Comparison of ENCODE assay signal across 9 mouse cellular contexts in the genomic region with DNA sequence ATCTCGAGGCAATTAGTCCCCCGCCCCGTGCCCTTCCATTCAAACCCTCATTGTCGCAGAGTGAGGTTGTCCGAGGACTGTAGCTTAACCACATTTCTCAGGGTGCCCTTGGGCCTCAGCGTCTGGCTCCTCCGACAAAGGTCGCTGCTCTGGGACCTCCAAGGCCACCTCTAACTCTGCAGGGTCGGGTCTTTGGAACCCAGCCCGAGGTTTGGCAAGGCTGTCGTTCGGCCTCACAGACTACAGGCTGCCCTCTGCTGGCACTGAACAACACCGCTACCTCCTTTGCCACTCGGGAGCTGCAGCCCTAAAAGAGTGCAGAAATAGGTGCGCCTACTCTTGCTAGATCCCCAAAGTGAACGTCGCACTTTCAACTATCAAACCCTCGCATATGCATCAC. TPM values are rescaled to one million over a fixed set of nuclear protein-coding genes. Genes with fewer than 3 reads are reported as not detected.
A peak's percentile ranks its signal among the peaks of the same experiment; 100 is the strongest.
DNase-seq lines count a peak whose midpoint lies in the region; ATAC-seq and TF ChIP-seq lines count a peak whose summit lies in the region.
"Had no signal": no experiment of that assay in that cellular context is flagged by ENCODE, and none has a peak within 500 bp of the region (broad histone marks: within the 10 kb centered on the region; RNA-seq: fewer than 3 reads in every experiment).

No protein-coding gene starts in this region.

- peaks cover 69% of the 10 kb centered on the region for H3K27me3 ChIP-seq in neural tube, embryonic 11.5 days (ENCODE audit: control insufficient read depth, insufficient read depth, low read length)

- peak; percentile 51 for TF ChIP-seq CTCF in left cerebral cortex, adult 2 months (IDR thresholded peaks at IDR 0.05)
- 0 out of 2 replicates have a peak, but pooled peaks have one; percentile 31 for TF ChIP-seq CTCF in cortical plate, adult 2 months (IDR thresholded peaks at IDR 0.05; ENCODE audit: extremely low read depth, insufficient read depth, low read length)

- H3K4me3 ChIP-seq in left cerebral cortex, adult 2 months, result no peak overlapping the region
- H3K4me3 ChIP-seq in cortical plate, adult 2 months (ENCODE audit: insufficient read depth, low read length), result no peak overlapping the region
- no peak overlapping the region for H3K4me3 ChIP-seq in neural tube, embryonic 11.5 days (ENCODE audit: low read depth, low read length)

- no peak overlapping the region for H3K9ac ChIP-seq in neural tube, embryonic 11.5 days (ENCODE audit: low read length)

- H3K4me1 ChIP-seq in cortical plate, adult 2 months (ENCODE audit: control insufficient read depth, insufficient read depth, low read length), result no peaks in the 10 kb centered on the region
- H3K4me1 ChIP-seq in neural tube, embryonic 11.5 days (ENCODE audit: control insufficient read depth, insufficient read depth, low read length), result no peaks in the 10 kb centered on the region

- WGBS in neural tube, embryonic 11.5 days, result 3% methylated on average over 18 of the region's 18 CpGs

- no peak overlapping the region for H3K27ac ChIP-seq in left cerebral cortex, adult 2 months
- no peak overlapping the region for H3K27ac ChIP-seq in cortical plate, adult 2 months (ENCODE audit: insufficient read depth, low read length)
- H3K27ac ChIP-seq in neural tube, embryonic 11.5 days (ENCODE audit: low read depth, low read length), result no peak overlapping the region

- ATAC-seq in neural tube, embryonic 11.5 days (ENCODE audit: insufficient read depth, low FRiP score, low TSS enrichment), result 0 out of 2 replicates have a peak, but pooled peaks have one; percentile 38

- no peak for DNase-seq in left cerebral cortex, adult 2 months (ENCODE audit: extremely low spot score in 1 of 2, low spot score in 2 of 2)
- no peak for DNase-seq in left cerebral cortex, postnatal 25 days (ENCODE audit: low spot score in 2 of 2)
- DNase-seq in NIH3T3 (ENCODE audit: low read depth), result peak; percentile 6
- peak; percentile 30 for DNase-seq in induced T-regulatory cell, adult 2 months (ENCODE audit: low read depth)
- peak; percentile 62 for DNase-seq in neural tube, embryonic 11.5 days (ENCODE audit: low spot score)
- DNase-seq in gastrocnemius, postnatal 10 days, result no peak
- DNase-seq in layer of hippocampus, adult 18-20 months (ENCODE audit: low spot score in 2 of 2), result no peak

- H3K9me3 ChIP-seq in neural tube, embryonic 11.5 days (ENCODE audit: control insufficient read depth, low read length), result no peaks in the 10 kb centered on the region

- H3K36me3 ChIP-seq in neural tube, embryonic 11.5 days (ENCODE audit: control insufficient read depth, insufficient read depth, low read length), result no peaks in the 10 kb centered on the region

- H3K4me2 ChIP-seq in neural tube, embryonic 11.5 days (ENCODE audit: low read depth), result no peak overlapping the region

- intact Hi-C loops in left cerebral cortex, adult 2 months (cut with DNase I), result no loop called here
- intact Hi-C loops in left cerebral cortex, postnatal 25 days (cut with DNase I), result no loop called here

- no peak for TF ChIP-seq POLR2A in cortical plate, adult 2 months (IDR thresholded peaks at IDR 0.05; ENCODE audit: extremely low read depth, insufficient read depth, low read length)

RNA-seq across cellular contexts. Expression of gene Foxl2, which starts 10.0 kb away (rescaled TPM):
- under 1 TPM; 0.91 to 0.95 TPM for total RNA-seq in left cerebral cortex, adult 2 months (2021)
- total RNA-seq in left cerebral cortex, postnatal 25 days (2021), result under 1 TPM; 0.80 to 0.94 TPM
- polyA plus RNA-seq in cortical plate, adult 2 months (2012; rRNA removed), result 0.19 and 0.25 TPM in 2 replicates
- polyA plus RNA-seq in neural tube, embryonic 11.5 days (2014; fragmentation: Nextera tagmentation; extraction: Ambion mirVana), result 0.30 and 0.36 TPM in 2 replicates
- not detected for total RNA-seq in gastrocnemius, postnatal 10 days (2021)
- 1 to 10 TPM in 1 of 2 experiments, under 1 TPM in 1; 0.89 to 1.1 TPM for total RNA-seq in layer of hippocampus, adult 18-20 months (2021)
- polyA plus RNA-seq: lung, embryonic 16.5 days had no signal

RNA-seq across cellular contexts. Expression of gene Faim, which starts 21.1 kb away (rescaled TPM):
- 10 to 100 TPM; 34.1 to 35.8 TPM for total RNA-seq in left cerebral cortex, adult 2 months (2021)
- 10 to 100 TPM; 34.1 to 35.5 TPM for total RNA-seq in left cerebral cortex, postnatal 25 days (2021)
- polyA plus RNA-seq in cortical plate, adult 2 months (2012; rRNA removed), result 27.0 and 28.8 TPM in 2 replicates
- polyA plus RNA-seq in neural tube, embryonic 11.5 days (2014; fragmentation: Nextera tagmentation; extraction: Ambion mirVana), result 75.0 and 76.5 TPM in 2 replicates
- 1 to 10 TPM; 5.6 to 6.2 TPM for total RNA-seq in gastrocnemius, postnatal 10 days (2021)
- total RNA-seq in layer of hippocampus, adult 18-20 months (2021), result 10 to 100 TPM; 56.0 to 56.9 TPM

Comparison
In these comparisons a context has a peak if more than half of its experiments do, and no peak if none do; other contexts are left out.
1. DNase-seq: peak in NIH3T3 (single experiment), induced T-regulatory cell, adult 2 months (single experiment) and neural tube, embryonic 11.5 days (single experiment); none in left cerebral cortex, adult 2 months (0 of 2), left cerebral cortex, postnatal 25 days (0 of 2), gastrocnemius, postnatal 10 days (single experiment) and layer of hippocampus, adult 18-20 months (0 of 2).
2. RNA of gene Faim, which starts 21.1 kb away (total RNA-seq): 56.0 to 56.9 TPM in layer of hippocampus, adult 18-20 months, 34.1 to 35.8 TPM in left cerebral cortex, adult 2 months and 34.1 to 35.5 TPM in left cerebral cortex, postnatal 25 days; 5.6 to 6.2 TPM in gastrocnemius, postnatal 10 days; every median in the first group is over 4 times any median in the second.